Mouse (Mus musculus): Measurements from ENCODE around the gene Wrap53.

DNA sequence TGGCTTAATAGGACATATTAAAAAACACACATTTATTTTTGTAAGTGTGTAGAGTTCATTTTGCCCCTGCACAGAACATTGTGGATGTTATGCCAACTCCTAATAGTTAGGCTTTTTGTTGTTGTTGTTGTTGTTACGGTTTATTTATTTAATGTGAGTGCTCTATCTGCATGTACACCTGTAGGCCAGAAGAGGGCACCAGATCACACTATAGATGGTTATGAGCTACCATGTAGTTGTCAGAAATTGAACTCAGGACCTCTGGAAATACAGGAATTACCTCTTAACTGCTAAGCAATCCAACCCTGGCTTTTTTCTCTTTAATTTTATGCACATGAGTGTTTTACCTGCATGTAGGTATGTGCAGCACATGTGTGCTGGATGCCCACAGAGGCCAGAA, 49.7 kb upstream of the Wrap53 start:
- TF ChIP-seq POLR2A (IDR thresholded peaks at IDR 0.05; ENCODE audit: low read depth, low read length) (no peak), CTCF (IDR thresholded peaks at IDR 0.05; ENCODE audit: borderline replicate concordance, insufficient read depth, low read length) (no peak)
